Mouse (Mus musculus): Measurements from ENCODE around the gene Tubb1. TPM values are rescaled to one million over a fixed set of nuclear protein-coding genes. Genes with fewer than 3 reads are reported as not detected.

Gene Tubb1
- polyA plus RNA-seq, 1 experiment, result not detected

- Histone ChIP-seq H3K27ac (ENCODE audit: insufficient read depth, low read depth, low read length) (no peak overlapping the region), H3K4me3 (ENCODE audit: insufficient read depth, low read depth, low read length) (no peak overlapping the region), H3K4me1 (ENCODE audit: control insufficient read depth, insufficient read depth, low read length) (no peaks in the 10 kb centered on the region)
- WGBS, result 80% methylated on average over 7 of the region's 7 CpGs
- TF ChIP-seq CTCF (IDR thresholded peaks at IDR 0.05; ENCODE audit: insufficient read depth, low read depth, low read length) (no peak), POLR2A (IDR thresholded peaks at IDR 0.05; ENCODE audit: insufficient read depth, low read depth, low read length) (no peak)
Observed at GRCm38 (mm10) chr2:174453681-174454080, 3.2 kb downstream of the Tubb1 start.

DNA sequence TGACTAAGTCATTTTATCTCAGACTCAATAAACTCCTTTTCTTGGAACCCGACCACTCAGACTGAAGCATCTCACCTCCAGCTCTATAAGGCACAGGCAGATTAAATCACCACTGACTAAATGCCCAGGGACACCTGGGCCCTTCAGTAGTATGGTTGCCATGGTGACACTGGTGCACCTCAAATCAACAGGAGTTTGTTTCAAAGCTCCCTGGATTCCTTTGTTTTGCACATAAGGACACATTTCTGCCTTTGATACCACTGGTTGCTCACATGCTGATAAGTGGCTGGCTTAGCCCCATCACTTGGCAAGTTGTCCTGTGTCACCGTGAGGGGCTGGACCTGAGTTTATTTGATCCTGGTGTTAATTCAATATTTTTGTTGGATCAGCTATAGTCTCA lies 8.9 kb downstream of the Tubb1 start:
- Histone ChIP-seq H3K4me1 (ENCODE audit: control insufficient read depth, insufficient read depth, low read length) (peaks cover 10% of the 10 kb centered on the region), H3K4me3 (ENCODE audit: insufficient read depth, low read depth, low read length) (no peak overlapping the region), H3K27ac (ENCODE audit: insufficient read depth, low read depth, low read length) (no peak overlapping the region)
- WGBS, result 60% methylated on average over 2 of the region's 2 CpGs
- TF ChIP-seq POLR2A (IDR thresholded peaks at IDR 0.05; ENCODE audit: insufficient read depth, low read depth, low read length), result no peak
- TF ChIP-seq CTCF (IDR thresholded peaks at IDR 0.05; ENCODE audit: insufficient read depth, low read depth, low read length), result no peak

DNA sequence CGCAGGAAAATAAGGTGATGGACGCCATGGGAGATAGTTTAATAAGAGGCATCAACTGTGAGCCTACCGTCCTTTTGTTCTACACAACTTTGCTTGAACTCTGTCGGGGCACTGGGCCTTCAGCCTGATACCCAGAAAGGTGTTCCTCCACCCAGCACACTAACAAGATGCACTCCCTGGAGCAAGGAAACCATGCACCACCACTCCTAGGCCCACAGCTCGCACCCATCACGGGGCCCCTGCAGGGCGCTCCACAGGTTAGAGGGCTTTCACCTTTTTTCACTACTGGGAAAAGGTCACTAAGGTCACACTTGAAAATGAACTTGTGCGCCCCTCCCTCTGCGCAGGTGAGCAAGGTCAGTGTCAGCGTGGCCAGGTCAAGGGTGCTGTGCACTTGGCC lies 12.9 kb downstream of the Tubb1 start:
- Histone ChIP-seq H3K4me3 (ENCODE audit: insufficient read depth, low read depth, low read length) (peak overlapping the region; percentile 65), H3K4me1 (ENCODE audit: control insufficient read depth, insufficient read depth, low read length) (peaks cover 10% of the 10 kb centered on the region), H3K27ac (ENCODE audit: insufficient read depth, low read depth, low read length) (peak overlapping the region; percentile 23)
- TF ChIP-seq CTCF (IDR thresholded peaks at IDR 0.05; ENCODE audit: insufficient read depth, low read depth, low read length) (no peak), POLR2A (IDR thresholded peaks at IDR 0.05; ENCODE audit: insufficient read depth, low read depth, low read length) (no peak)
- 31% methylated on average over 10 of the region's 10 CpGs for WGBS

DNA sequence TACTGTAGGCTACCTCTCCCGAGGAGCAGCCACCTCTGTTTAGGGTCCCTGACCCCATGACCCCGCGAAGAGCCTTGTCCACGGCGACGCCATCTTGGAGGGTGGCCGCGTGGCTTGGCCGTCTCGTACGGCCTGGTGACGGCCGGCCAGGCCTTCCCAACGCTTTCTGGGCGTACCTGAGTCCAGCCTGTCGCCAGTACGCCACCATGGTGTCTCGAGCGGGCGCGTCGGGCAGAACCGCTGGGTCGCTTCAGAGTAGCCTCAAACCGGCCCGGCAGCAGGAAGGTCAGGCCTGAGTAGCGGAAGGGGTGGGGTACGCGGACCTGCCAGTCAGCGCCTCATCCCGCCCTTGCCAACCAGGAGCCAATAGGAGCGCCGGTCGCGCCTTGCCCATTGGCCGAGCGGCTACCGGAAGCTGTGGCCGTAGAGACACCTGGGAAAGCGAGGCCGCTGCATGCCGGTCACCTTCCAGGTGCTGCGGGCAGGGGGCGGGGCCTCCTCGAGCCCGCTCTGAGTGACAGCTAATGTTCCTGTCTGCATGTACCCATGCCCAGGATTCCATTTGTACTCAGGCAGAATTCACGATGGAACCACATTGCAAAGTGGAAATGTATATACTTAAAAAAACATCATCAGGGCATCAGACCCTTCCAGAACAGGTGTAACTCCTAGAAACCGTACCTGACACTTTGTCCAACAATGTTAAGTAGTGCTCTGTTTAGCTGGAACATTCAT lies 13.5 kb downstream of the Tubb1 start, which contains the start of gene Atp5e:
Atp5e (minus strand) TSS at position 317 of the 735 bp plus-strand sequence.
- H3K4me3 ChIP-seq (ENCODE audit: insufficient read depth, low read depth, low read length), result peak within 1 kb of the TSS; percentile 65
- peak within 1 kb of the TSS; percentile 23 for H3K27ac ChIP-seq (ENCODE audit: insufficient read depth, low read depth, low read length)
- H3K4me1 ChIP-seq (ENCODE audit: control insufficient read depth, insufficient read depth, low read length), result peaks cover 10% of the 10 kb centered on the region
- WGBS, result 1% methylated on average over 48 of the region's 48 CpGs
- TF ChIP-seq POLR2A (IDR thresholded peaks at IDR 0.05; ENCODE audit: insufficient read depth, low read depth, low read length) (peak; percentile 56; the same call in 1 of the 2 replicates), CTCF (IDR thresholded peaks at IDR 0.05; ENCODE audit: insufficient read depth, low read depth, low read length) (no peak)

DNA sequence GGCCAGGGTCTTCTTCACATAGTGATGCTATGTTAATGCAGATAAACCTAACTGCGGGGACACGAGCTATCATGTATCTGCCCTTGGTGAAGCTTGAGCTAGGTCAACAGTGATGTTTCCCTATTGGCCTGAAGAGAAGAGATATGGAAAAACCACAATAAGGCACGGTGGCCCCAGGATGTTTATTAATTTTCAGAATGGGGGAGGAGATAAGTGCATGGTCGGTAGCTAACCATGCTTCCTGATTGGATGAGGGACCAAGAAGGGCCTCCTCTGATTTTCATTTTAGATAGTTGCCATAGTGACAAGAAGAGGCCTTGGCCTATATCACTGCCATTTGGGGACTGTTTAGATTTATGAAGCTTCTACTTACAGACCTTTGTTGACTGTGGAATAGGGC lies 19.8 kb downstream of the Tubb1 start:
- peaks cover 9% of the 10 kb centered on the region for H3K4me1 ChIP-seq (ENCODE audit: control insufficient read depth, insufficient read depth, low read length)
- H3K4me3 ChIP-seq (ENCODE audit: insufficient read depth, low read depth, low read length), result no peak overlapping the region
- no peak for TF ChIP-seq POLR2A (IDR thresholded peaks at IDR 0.05; ENCODE audit: insufficient read depth, low read depth, low read length)
- no peak for TF ChIP-seq CTCF (IDR thresholded peaks at IDR 0.05; ENCODE audit: insufficient read depth, low read depth, low read length)
- 93% methylated on average over 4 of the region's 4 CpGs for WGBS
- H3K27ac ChIP-seq (ENCODE audit: insufficient read depth, low read depth, low read length), result no peak overlapping the region

GRCm38 (mm10) chr2:174470786-174471405 lies 20.4 kb downstream of the Tubb1 start:
- Histone ChIP-seq H3K4me1 (ENCODE audit: control insufficient read depth, insufficient read depth, low read length) (peaks cover 9% of the 10 kb centered on the region), H3K27ac (ENCODE audit: insufficient read depth, low read depth, low read length) (no peak overlapping the region), H3K4me3 (ENCODE audit: insufficient read depth, low read depth, low read length) (no peak overlapping the region)
- TF ChIP-seq POLR2A (IDR thresholded peaks at IDR 0.05; ENCODE audit: insufficient read depth, low read depth, low read length), result no peak
- no peak for TF ChIP-seq CTCF (IDR thresholded peaks at IDR 0.05; ENCODE audit: insufficient read depth, low read depth, low read length)
- 92% methylated on average over 7 of the region's 7 CpGs for whole genome bisulfite sequencing

- Histone ChIP-seq H3K4me3 (ENCODE audit: insufficient read depth, low read depth, low read length) (peak overlapping the region; percentile 87), H3K4me1 (ENCODE audit: control insufficient read depth, insufficient read depth, low read length) (peaks cover 9% of the 10 kb centered on the region), H3K27ac (ENCODE audit: insufficient read depth, low read depth, low read length) (no peak overlapping the region)
- TF ChIP-seq CTCF (IDR thresholded peaks at IDR 0.05; ENCODE audit: insufficient read depth, low read depth, low read length), result no peak
- TF ChIP-seq POLR2A (IDR thresholded peaks at IDR 0.05; ENCODE audit: insufficient read depth, low read depth, low read length), result no peak
- 7% methylated on average over 30 of the region's 30 CpGs for WGBS
Observed at GRCm38 (mm10) chr2:174472407-174472806, 21.9 kb downstream of the Tubb1 start.

GRCm38 (mm10) chr2:174472818-174473549 lies 22.5 kb downstream of the Tubb1 start, which contains the start of gene Prelid3b:
TSS of gene Prelid3b (minus strand) at chr2:174473081.
- Histone ChIP-seq H3K27ac (ENCODE audit: insufficient read depth, low read depth, low read length) (no peak within 1 kb of the TSS), H3K4me3 (ENCODE audit: insufficient read depth, low read depth, low read length) (peak within 1 kb of the TSS; percentile 87), H3K4me1 (ENCODE audit: control insufficient read depth, insufficient read depth, low read length) (peaks cover 9% of the 10 kb centered on the region)
- TF ChIP-seq CTCF (IDR thresholded peaks at IDR 0.05; ENCODE audit: insufficient read depth, low read depth, low read length) (no peak), POLR2A (IDR thresholded peaks at IDR 0.05; ENCODE audit: insufficient read depth, low read depth, low read length) (peak; percentile 34; the same call in 1 of the 2 replicates)
- WGBS, result under 1% methylated on average over 53 of the region's 53 CpGs
